Mouse (Mus musculus) frontal cortex, adult 2 months (tissue): ENCODE results near the gene 1700067K01Rik. TPM values are rescaled to one million over a fixed set of nuclear protein-coding genes. Genes with fewer than 3 reads are reported as not detected.
A peak's percentile ranks its signal among the peaks of the same experiment; 100 is the strongest.

Source experiments
- DNase-seq, 2 experiments: peaks; one replicate each; pipeline ENCODE4 v3.0.0; 2022; ENCODE audit warnings: low spot score in 1 of 2; ENCODE audit errors: extremely low spot score in 1 of 2
- polyA plus RNA-seq: library from polyadenylated mRNA; depleted of rRNA; stranded (reverse); fragments of >200 nt; gene quantifications from 2 replicates; pipeline ENCODE4 v1.2.3, GENCODE M21; 2012

The 1700067K01Rik gene
- polyA plus RNA-seq, 1 experiment = not detected

DNA sequence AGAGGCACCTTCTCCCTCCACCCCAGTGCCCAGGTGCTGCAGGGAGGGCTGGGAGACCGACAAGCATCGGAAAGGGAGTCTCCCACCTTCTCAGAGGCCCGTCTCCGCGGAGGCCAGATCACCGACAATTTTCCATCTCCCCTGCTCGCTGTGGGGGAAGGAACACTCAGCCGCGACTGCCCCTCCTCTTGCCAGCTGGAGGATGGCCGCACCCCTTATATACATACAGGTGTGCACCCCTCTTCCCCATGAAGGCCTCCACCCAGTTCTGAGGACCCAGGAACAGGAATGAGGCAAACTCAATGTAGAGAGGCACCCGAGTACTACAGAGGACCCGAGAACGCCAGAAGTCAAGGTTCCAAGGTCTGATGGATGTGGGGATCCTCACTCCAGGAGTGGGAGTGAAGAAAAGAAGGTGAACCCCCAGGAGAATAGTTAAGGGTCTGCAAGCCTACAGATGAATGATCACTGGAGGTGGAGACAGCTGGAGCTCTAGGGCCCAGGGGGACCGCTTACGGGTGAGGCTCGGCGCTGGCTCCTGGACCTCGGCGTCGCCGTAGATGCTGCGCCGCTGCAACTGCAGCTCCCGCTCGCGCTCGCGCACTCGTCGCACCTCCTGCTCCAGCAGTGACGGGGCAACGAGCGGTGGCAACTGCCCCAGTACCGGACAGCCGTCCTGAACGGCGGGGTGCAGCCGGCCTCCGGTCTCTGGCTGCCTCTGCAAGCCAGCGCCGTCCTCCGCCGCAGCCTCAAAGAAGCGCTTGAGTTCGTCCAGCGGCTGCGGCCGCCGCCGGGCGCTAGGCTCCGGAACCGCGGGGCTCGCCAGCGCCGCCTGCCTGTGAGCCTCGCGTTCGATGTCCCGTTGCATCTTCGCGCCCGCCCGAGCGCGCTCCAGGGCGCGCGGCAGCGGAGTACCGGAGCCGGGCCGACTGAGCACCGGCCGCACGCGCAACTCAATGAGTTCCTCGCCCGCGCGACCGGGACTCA, 9.6 kb downstream of the 1700067K01Rik start:
- peak in 1 of 2 experiments; percentile 63 for DNase-seq

DNA sequence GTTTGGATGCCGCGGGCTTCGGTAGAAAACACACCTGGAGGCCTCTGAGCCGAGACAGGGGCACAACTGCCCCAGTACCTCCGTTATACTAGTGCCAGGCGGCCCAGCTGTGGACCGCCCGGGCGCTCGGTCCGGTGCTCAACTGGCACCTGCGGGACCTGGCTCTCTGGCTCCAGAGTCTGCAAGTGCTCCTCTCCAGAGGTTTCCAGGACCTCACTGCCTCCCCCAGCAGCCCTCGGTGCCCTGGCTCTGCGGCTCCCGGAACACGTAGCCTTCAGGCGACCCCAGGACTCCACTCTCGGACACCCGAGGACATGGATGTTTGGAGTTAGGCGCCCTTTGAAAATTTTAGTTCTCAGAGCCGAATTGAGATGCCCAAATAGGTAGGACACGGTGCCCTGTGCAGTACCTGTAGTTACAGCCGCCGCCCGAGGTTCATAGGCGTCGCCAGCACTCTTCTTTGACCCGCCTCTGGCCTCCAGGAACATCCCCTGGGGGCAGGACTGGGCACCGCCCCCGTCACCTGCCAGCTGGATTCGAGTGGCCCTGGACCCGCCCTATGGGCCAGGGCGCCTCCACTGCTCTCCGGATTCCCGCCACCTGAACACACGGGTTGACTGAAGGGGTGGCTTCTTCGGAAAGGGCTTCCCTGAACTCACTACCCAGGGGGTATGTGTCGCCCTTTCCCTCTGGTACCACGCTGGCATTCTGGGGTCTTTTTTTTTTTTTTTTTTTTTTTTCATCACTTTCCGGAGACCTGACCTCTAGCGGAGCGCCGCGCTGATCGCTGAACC, 10.6 kb downstream of the 1700067K01Rik start, which contains the start of gene 2210011C24Rik:
Gene 2210011C24Rik, minus strand, starts transcription at position 467 of the 794 bp plus-strand sequence.
- no peak for DNase-seq

- DNase-seq = no peak
Measured at GRCm38 (mm10) chr8:84012499-84013165, 11.3 kb downstream of the 1700067K01Rik start.

DNA sequence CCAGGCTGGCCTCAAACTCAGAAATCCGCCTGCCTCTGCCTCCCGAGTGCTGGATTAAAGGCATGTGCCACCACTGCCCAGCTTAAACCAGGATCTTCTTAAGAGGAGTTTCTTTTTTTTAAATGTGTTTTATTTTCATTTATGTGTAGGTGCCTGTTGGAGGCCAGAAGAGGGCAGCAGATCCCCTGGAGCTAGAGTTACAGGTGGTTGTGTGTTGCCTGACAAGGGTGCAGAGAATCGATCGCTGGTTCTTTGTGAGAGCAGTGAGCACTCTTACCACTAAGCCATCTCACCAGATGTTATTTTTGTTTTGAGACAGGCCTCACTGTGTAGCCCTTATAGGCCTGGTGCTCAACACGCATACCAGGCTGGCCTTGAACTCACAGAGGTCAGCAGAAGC, 14.5 kb downstream of the 1700067K01Rik start:
- no peak for DNase-seq

DNA sequence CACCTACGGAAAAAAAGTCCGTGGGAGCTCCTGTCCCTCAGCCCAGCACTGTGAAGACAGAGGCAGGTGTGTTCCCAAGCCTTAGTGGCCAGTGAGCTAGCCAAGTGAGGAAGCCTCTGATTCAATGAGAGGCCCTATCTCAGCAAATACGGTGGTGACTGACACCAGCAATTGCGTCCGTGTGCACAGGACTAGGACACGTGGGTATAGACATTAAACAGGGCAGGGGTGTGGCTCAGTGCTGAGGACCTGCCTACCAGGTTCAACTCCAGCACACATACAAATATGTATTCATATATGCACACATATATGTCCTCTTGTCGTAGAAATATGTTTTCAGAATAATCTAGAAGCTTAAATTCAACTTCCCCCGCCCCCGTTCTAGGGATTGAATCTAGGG, 18.4 kb downstream of the 1700067K01Rik start:
- DNase-seq = no peak

DNA sequence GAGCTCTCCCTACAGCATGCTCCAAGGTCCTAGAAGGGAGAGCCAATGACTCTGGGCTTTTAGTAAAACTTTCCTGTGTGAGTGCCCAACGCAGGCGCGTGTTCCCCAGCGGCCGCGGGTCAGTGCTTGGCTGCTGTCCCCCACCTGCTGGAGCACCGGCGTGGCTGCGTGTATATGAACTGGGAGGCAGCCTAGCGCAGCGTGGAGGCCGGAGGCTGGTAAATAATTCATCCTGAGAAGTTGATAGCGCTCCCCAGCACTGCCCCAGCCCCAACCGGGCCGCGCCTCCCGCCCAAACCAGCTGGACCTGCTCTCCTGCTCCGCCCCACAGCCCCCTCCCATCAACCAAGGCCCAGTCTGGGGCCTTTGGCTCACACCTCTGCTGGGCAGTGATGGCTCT, 19.8 kb downstream of the 1700067K01Rik start, which contains the start of gene Palm3:
Gene Palm3, plus strand, starts transcription at position 376 of the 400 bp plus-strand sequence.
- DNase-seq = no peak

DNA sequence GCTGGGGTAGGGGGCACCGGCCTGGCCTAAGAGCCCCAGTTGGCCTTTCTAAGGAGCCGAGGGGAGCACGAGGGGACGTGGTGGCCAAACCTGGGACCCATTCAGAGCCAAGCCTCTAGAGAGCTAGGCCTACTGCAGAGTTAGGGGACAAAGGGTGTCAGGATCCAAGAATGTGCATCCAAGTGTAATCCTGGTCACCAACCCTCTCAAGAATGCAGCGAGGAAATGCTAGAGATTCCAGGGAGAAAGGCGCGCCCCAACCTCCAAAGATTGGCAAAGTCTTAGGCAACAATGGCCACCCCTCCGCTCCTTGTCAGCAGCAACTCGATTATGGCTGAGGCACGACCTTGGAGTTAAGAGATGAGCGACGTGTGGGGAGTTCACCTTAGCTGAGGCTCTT, 20.3 kb downstream of the 1700067K01Rik start:
- no peak for DNase-seq

GRCm38 (mm10) chr8:84023085-84023484, 21.8 kb downstream of the 1700067K01Rik start:
- no peak for DNase-seq

GRCm38 (mm10) chr8:84023631-84024030, 22.3 kb downstream of the 1700067K01Rik start:
- DNase-seq = no peak

- no peak for DNase-seq
Measured at GRCm38 (mm10) chr8:84024171-84024570, 22.9 kb downstream of the 1700067K01Rik start.

DNA sequence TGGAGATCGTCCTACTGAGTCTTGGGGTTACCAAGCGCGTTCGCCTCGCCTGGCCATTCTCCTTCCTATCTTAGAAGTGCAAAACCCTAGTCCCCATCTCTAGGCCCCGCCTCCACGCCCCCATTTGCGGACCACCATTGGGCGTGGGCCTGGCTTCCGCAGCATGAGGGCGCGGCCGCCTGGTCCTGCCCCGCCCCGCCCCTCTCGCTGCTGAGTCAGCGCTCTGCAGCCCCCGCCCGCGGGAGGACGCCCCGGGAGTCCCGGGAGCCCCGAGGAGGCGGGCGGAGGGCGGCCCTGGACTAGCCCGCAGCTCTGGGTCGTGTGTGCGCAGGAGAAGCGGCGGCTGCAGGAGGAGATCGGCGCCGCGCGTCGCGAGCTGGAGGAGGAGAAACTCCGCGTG, 24.6 kb downstream of the 1700067K01Rik start:
- no peak for DNase-seq

DNA sequence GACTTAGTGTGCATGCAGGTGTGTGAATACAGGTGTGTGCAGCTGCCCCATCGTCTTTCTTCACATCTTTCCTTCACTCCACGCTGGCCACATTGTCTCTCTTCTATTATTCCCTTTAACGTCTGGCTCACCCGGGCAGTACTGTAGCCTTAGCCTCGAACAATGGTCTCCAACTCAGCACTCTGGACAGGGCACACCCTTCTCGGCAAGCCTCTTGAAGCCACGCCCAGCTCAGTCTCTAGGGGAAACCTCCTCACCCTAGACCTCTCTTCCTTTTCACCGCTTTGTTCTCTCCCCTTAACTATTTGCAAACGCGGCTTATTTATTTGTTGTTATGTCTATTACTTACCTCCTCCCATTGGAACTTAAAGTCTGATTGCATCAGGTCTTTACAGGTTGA, 26.1 kb downstream of the 1700067K01Rik start:
- DNase-seq = no peak

GRCm38 (mm10) chr8:84029272-84029671, 28.0 kb downstream of the 1700067K01Rik start:
- DNase-seq = no peak

- DNase-seq = no peak
Measured at GRCm38 (mm10) chr8:84032777-84033176, 31.5 kb downstream of the 1700067K01Rik start.

DNA sequence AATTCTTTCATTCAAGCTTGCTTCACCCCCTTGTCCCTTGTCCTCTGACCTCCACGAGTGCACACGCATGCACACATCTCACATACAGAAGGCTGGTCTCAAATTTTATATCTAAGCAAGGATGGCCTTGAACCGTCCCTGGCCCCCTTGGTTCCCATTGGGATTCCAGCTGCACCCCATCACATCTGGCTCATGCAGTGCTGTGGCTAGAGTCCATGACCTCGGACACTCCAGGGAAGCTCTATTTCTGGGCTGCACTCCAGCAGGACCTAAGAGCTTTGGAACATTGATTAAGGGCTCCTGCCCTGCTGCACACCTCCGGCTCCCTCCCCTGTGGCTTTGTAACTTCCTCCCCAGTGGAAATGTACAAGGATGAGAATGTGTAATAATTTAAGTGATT, 36.7 kb downstream of the 1700067K01Rik start:
- no peak for DNase-seq

DNA sequence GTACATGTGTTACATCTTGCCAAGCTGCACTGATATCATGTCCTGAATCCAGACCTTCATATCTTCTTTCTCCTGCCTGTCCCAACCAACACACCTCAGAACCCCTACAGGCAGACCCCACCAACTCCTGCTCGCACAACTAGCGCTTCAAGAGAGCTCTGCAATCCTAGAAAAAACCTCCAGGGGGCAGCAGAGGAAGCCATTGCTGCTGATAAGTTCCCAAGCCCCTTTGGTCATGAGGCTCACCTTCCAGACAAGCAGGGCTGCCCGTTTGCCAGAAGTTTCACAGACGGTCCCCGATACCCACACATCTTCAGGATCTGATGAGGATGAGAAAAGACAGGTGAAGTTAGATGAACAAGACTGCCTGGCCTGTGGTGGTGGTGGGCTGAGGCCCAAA, 37.7 kb downstream of the 1700067K01Rik start:
- DNase-seq = peak in 1 of 2 experiments; percentile 87

GRCm38 (mm10) chr8:84042066-84042947, 41.0 kb downstream of the 1700067K01Rik start, which contains the start of gene Il27ra:
Gene Il27ra (minus strand): TSS chr8:84042589.
- no peak for DNase-seq

DNA sequence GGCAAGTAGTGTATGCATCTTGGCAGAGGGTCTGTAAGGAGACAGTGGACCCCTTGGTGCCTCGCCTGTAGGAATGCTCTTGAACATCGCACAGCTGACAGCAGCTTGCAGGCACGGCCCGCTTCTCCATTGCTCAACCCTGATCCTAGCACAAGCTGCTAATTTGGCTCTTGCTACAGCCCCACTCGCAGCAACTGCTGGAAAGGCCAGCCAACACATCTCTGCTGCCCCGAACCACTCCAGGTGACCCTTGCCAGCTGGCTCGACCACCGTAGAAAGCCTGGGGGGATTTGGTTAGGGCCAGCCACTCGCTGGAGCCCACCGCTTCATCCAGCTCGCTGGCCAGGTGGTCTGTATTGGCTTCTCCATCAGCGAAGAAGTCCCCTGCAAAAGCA, 41.6 kb downstream of the 1700067K01Rik start:
- no peak for DNase-seq

DNA sequence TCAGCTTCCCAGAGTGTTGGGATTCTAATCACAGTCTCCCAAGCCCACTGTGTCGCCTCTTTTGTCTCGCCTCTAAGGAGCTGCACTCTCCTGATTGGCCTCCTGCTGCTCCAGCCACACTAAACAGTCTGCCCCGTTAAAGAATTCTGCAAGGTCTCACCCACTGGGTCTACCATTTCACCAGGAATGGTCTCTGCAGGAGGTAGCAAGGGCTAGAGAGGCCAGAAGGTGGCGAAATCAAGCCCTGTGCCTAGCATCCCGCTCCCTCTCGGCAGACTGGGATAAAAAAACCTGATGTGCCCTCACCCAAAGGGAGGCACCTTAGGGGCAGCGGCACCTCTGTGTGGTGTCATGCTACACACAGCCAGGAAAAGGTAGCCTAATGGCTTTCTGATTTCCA, 42.8 kb downstream of the 1700067K01Rik start:
- no peak for DNase-seq

GRCm38 (mm10) chr8:84044900-84045299, 43.6 kb downstream of the 1700067K01Rik start, which contains the start of gene Rln3:
Gene Rln3 (minus strand): TSS chr8:84045000.
- DNase-seq = no peak
